Comparison of ENCODE assay signal across 7 mouse cellular contexts in genomic region chr9:44965833-44966466, GRCm38 (mm10). TPM values are rescaled to one million over a fixed set of nuclear protein-coding genes. Genes with fewer than 3 reads are reported as not detected.
DNase-seq lines count a peak whose midpoint lies in the region; ATAC-seq and TF ChIP-seq lines count a peak whose summit lies in the region.

No protein-coding gene starts in this region.

- H3K4me1 ChIP-seq in lung, adult 2 months (ENCODE audit: control insufficient read depth, insufficient read depth, low read length) = 0 out of 2 replicates have a peak, but pooled peaks cover 3% of the 10 kb centered on the region
- peaks cover 11% of the 10 kb centered on the region for H3K4me1 ChIP-seq in embryonic facial prominence, embryonic 14.5 days (ENCODE audit: control insufficient read depth, insufficient read depth, low read length)
- peaks cover 6% of the 10 kb centered on the region; the same call in 1 of the 2 replicates for H3K4me1 ChIP-seq in intestine, postnatal 0 days (replicated peaks; ENCODE audit: control insufficient read depth, insufficient read depth, low read length)
- peaks cover 19% of the 10 kb centered on the region for H3K4me1 ChIP-seq in neural tube, embryonic 15.5 days

- peak overlapping the region; percentile 73 for H3K4me3 ChIP-seq in lung, adult 2 months (replicated peaks; ENCODE audit: extremely low read depth, low read depth, low read length)
- peak overlapping the region; percentile 93 for H3K4me3 ChIP-seq in embryonic facial prominence, embryonic 14.5 days (ENCODE audit: low read depth, low read length)
- H3K4me3 ChIP-seq in intestine, postnatal 0 days (ENCODE audit: low read depth, low read length) = peak overlapping the region; percentile 77
- H3K4me3 ChIP-seq in neural tube, embryonic 15.5 days (replicated peaks) = peak overlapping the region; percentile 73

- peaks cover 7% of the 10 kb centered on the region for H3K36me3 ChIP-seq in embryonic facial prominence, embryonic 14.5 days (ENCODE audit: control insufficient read depth, insufficient read depth, low read length)
- H3K36me3 ChIP-seq in intestine, postnatal 0 days (ENCODE audit: control insufficient read depth, insufficient read depth) = peaks cover 13% of the 10 kb centered on the region
- H3K36me3 ChIP-seq in neural tube, embryonic 15.5 days = peaks cover 18% of the 10 kb centered on the region

- H3K9ac ChIP-seq in embryonic facial prominence, embryonic 14.5 days (ENCODE audit: low read depth, low read length) = peak overlapping the region; percentile 22
- 0 out of 2 replicates have a peak overlapping the region, but pooled peaks have one; percentile 38 for H3K9ac ChIP-seq in intestine, postnatal 0 days (ENCODE audit: low read depth, low read length)
- peak overlapping the region; percentile 34 for H3K9ac ChIP-seq in neural tube, embryonic 15.5 days (replicated peaks)

- H3K27me3 ChIP-seq in embryonic facial prominence, embryonic 14.5 days (replicated peaks; ENCODE audit: control insufficient read depth, insufficient read depth, low read length) = no peaks in the 10 kb centered on the region
- H3K27me3 ChIP-seq in intestine, postnatal 0 days (replicated peaks; ENCODE audit: control insufficient read depth, insufficient read depth, low read length) = 0 out of 2 replicates have a peak, but pooled peaks cover 4% of the 10 kb centered on the region
- peaks cover 6% of the 10 kb centered on the region; the same call in 1 of the 2 replicates for H3K27me3 ChIP-seq in neural tube, embryonic 15.5 days (replicated peaks)

- peak overlapping the region; percentile 16; the same call in 1 of the 2 replicates for H3K27ac ChIP-seq in embryonic facial prominence, embryonic 14.5 days (replicated peaks; ENCODE audit: low read depth, low read length)
- peak overlapping the region; percentile 94 for H3K27ac ChIP-seq in intestine, postnatal 0 days (ENCODE audit: low read depth, low read length)
- H3K27ac ChIP-seq in neural tube, embryonic 15.5 days (replicated peaks) = peak overlapping the region; percentile 70

- no peaks in the 10 kb centered on the region for H3K9me3 ChIP-seq in embryonic facial prominence, embryonic 14.5 days (ENCODE audit: control insufficient read depth, low read length)
- H3K9me3 ChIP-seq in intestine, postnatal 0 days (ENCODE audit: control insufficient read depth) = no peaks in the 10 kb centered on the region
- H3K9me3 ChIP-seq in neural tube, embryonic 15.5 days (replicated peaks) = no peaks in the 10 kb centered on the region

- TF ChIP-seq CTCF in lung, adult 2 months (IDR thresholded peaks at IDR 0.05; ENCODE audit: insufficient read depth, low read length) = no peak
- TF ChIP-seq CTCF in intestine, postnatal 0 days (IDR thresholded peaks at IDR 0.05; ENCODE audit: low read depth) = no peak

- 13% methylated on average over 10 of the region's 10 CpGs for WGBS in lung, adult 2 months
- 12% methylated on average over 10 of the region's 10 CpGs for WGBS in embryonic facial prominence, embryonic 14.5 days
- WGBS in intestine, postnatal 0 days = 15% methylated on average over 10 of the region's 10 CpGs
- 16% methylated on average over 10 of the region's 10 CpGs for WGBS in neural tube, embryonic 15.5 days

- TF ChIP-seq POLR2A in lung, adult 2 months (IDR thresholded peaks at IDR 0.05; ENCODE audit: borderline replicate concordance, extremely low read depth, low read depth, low read length) = no peak

- DNase-seq in lung, adult 2 months = no peak
- DNase-seq in lung, postnatal 10 days = no peak
- no peak for DNase-seq in embryonic facial prominence, embryonic 14.5 days (ENCODE audit: low spot score)
- no peak for DNase-seq in ovary, postnatal 14 days (ENCODE audit: low spot score)
- no peak for DNase-seq in testis, postnatal 14 days (ENCODE audit: low spot score)

- peak overlapping the region; percentile 90 for H3K4me2 ChIP-seq in embryonic facial prominence, embryonic 14.5 days (ENCODE audit: low read depth, low read length)
- peak overlapping the region; percentile 76 for H3K4me2 ChIP-seq in intestine, postnatal 0 days (replicated peaks; ENCODE audit: low read depth)
- peak overlapping the region; percentile 86 for H3K4me2 ChIP-seq in neural tube, embryonic 15.5 days

- no peak for ATAC-seq in embryonic facial prominence, embryonic 14.5 days (ENCODE audit: low read depth)
- ATAC-seq in intestine, postnatal 0 days = no peak
- ATAC-seq in neural tube, embryonic 15.5 days (ENCODE audit: low FRiP score) = peak; percentile 54

RNA-seq across cellular contexts. Expression of gene Ube4a, which starts 0.6 kb away (rescaled TPM):
- 7.3 and 13.6 TPM in 2 replicates for polyA plus RNA-seq in lung, adult 2 months (2012; rRNA removed)
- polyA plus RNA-seq in embryonic facial prominence, embryonic 14.5 days (2014; fragmentation: Nextera tagmentation; extraction: Ambion mirVana) = 25.5 and 30.3 TPM in 2 replicates
- 12.7 and 12.9 TPM in 2 replicates for polyA plus RNA-seq in intestine, postnatal 0 days (2015; fragmentation: Nextera tagmentation; extraction: Ambion mirVana)
- 31.8 and 34.2 TPM in 2 replicates for polyA plus RNA-seq in neural tube, embryonic 15.5 days (2015; fragmentation: Nextera tagmentation; extraction: Ambion mirVana)

RNA-seq across cellular contexts. Expression of gene Cd3g, which starts 14.3 kb away (rescaled TPM):
- 1.3 and 2.3 TPM in 2 replicates for polyA plus RNA-seq in lung, adult 2 months (2012; rRNA removed)
- 0.47 and 0.67 TPM in 2 replicates for polyA plus RNA-seq in embryonic facial prominence, embryonic 14.5 days (2014; fragmentation: Nextera tagmentation; extraction: Ambion mirVana)
- polyA plus RNA-seq in intestine, postnatal 0 days (2015; fragmentation: Nextera tagmentation; extraction: Ambion mirVana) = 0.61 and 0.78 TPM in 2 replicates
- 114 TPM in 1 of 2 replicates, not detected in the other for polyA plus RNA-seq in neural tube, embryonic 15.5 days (2015; fragmentation: Nextera tagmentation; extraction: Ambion mirVana)

RNA-seq across cellular contexts. Expression of gene Cd3d, which starts 15.6 kb away (rescaled TPM):
- polyA plus RNA-seq in lung, adult 2 months (2012; rRNA removed) = 1.6 and 2.0 TPM in 2 replicates
- not detected in 2 replicates for polyA plus RNA-seq in embryonic facial prominence, embryonic 14.5 days (2014; fragmentation: Nextera tagmentation; extraction: Ambion mirVana)
- 0.51 and 0.95 TPM in 2 replicates for polyA plus RNA-seq in intestine, postnatal 0 days (2015; fragmentation: Nextera tagmentation; extraction: Ambion mirVana)
- 31.2 TPM in 1 of 2 replicates, not detected in the other for polyA plus RNA-seq in neural tube, embryonic 15.5 days (2015; fragmentation: Nextera tagmentation; extraction: Ambion mirVana)

RNA-seq across cellular contexts. Expression of gene Cd3e, which starts 43.5 kb away (rescaled TPM):
- polyA plus RNA-seq in lung, adult 2 months (2012; rRNA removed) = 3.0 and 4.8 TPM in 2 replicates
- 0.10 and 0.25 TPM in 2 replicates for polyA plus RNA-seq in embryonic facial prominence, embryonic 14.5 days (2014; fragmentation: Nextera tagmentation; extraction: Ambion mirVana)
- polyA plus RNA-seq in intestine, postnatal 0 days (2015; fragmentation: Nextera tagmentation; extraction: Ambion mirVana) = 0.37 and 0.74 TPM in 2 replicates
- polyA plus RNA-seq in neural tube, embryonic 15.5 days (2015; fragmentation: Nextera tagmentation; extraction: Ambion mirVana) = 0.19 and 57.9 TPM in 2 replicates

RNA-seq across cellular contexts. Expression of gene Atp5l, which starts 45.4 kb away (rescaled TPM):
- polyA plus RNA-seq in lung, adult 2 months (2012; rRNA removed) = 105 and 150 TPM in 2 replicates
- polyA plus RNA-seq in embryonic facial prominence, embryonic 14.5 days (2014; fragmentation: Nextera tagmentation; extraction: Ambion mirVana) = 681 and 870 TPM in 2 replicates
- 1,311 and 1,336 TPM in 2 replicates for polyA plus RNA-seq in intestine, postnatal 0 days (2015; fragmentation: Nextera tagmentation; extraction: Ambion mirVana)
- 830 and 890 TPM in 2 replicates for polyA plus RNA-seq in neural tube, embryonic 15.5 days (2015; fragmentation: Nextera tagmentation; extraction: Ambion mirVana)

Comparison
In these comparisons a context has a peak if more than half of its experiments do, and no peak if none do; other contexts are left out.
1. H3K27ac ChIP-seq: peak in every context shown above with its lines; median percentile 94 in intestine, postnatal 0 days; 70 in neural tube, embryonic 15.5 days; 16 in embryonic facial prominence, embryonic 14.5 days.